Mouse (Mus musculus) heart, embryonic 10.5 days (tissue): ENCODE results near the gene Slc17a8. TPM values are rescaled to one million over a fixed set of nuclear protein-coding genes. Genes with fewer than 3 reads are reported as not detected.
"Not testable (repeated sequence)": the region's sequence is repeated elsewhere in the genome, so short reads cannot be mapped to it uniquely, and the experiment has no call there.

Source experiments
- DNase-seq: peaks from one replicate; pipeline ENCODE4 v3.0.0-alpha.2; 2017; ENCODE audit warnings: low spot score
- H3K27ac ChIP-seq: fragments of 300-500 bp; sonication (generic); 2 replicates; pipeline ENCODE4 v1.5.1; 2016; ENCODE audit warnings: mild to moderate bottlenecking
- H3K27me3 ChIP-seq: fragments of 300-500 bp; sonication (generic); 2 replicates; pipeline ENCODE4 v1.6.1; 2016; ENCODE audit warnings: mild to moderate bottlenecking; ENCODE audit not compliant: poor library complexity, insufficient read depth, severe bottlenecking
- H3K36me3 ChIP-seq: fragments of 300-500 bp; sonication (generic); 2 replicates; pipeline ENCODE4 v1.6.1; 2016; ENCODE audit warnings: mild to moderate bottlenecking, moderate library complexity
- H3K4me1 ChIP-seq: fragments of 300-500 bp; sonication (generic); 2 replicates; pipeline ENCODE4 v1.6.1; 2016; ENCODE audit warnings: mild to moderate bottlenecking
- H3K4me3 ChIP-seq: fragments of 300-500 bp; sonication (generic); 2 replicates; pipeline ENCODE4 v1.5.1; 2016; ENCODE audit warnings: mild to moderate bottlenecking, moderate library complexity
- H3K9me3 ChIP-seq: fragments of 300-500 bp; sonication (generic); 2 replicates; pipeline ENCODE4 v1.6.1; 2016; ENCODE audit warnings: mild to moderate bottlenecking, moderate library complexity
- WGBS: fragments of 180-500 bp; shearing (Covaris S2); methylation state at CpG from one replicate; pipeline ENCODE4 v1.1.7; 2016; 5-methylcytosine and 5-hydroxymethylcytosine counted together
- polyA plus RNA-seq: library from polyadenylated mRNA; unstranded; fragments of >200 nt; fragmentation: Nextera tagmentation; extraction: Ambion mirVana; gene quantifications from 2 replicates; pipeline ENCODE4 v1.2.1, GENCODE M21; 2016

Slc17a8 gene
- 0.15 and 0.16 TPM in 2 replicates for polyA plus RNA-seq

DNA sequence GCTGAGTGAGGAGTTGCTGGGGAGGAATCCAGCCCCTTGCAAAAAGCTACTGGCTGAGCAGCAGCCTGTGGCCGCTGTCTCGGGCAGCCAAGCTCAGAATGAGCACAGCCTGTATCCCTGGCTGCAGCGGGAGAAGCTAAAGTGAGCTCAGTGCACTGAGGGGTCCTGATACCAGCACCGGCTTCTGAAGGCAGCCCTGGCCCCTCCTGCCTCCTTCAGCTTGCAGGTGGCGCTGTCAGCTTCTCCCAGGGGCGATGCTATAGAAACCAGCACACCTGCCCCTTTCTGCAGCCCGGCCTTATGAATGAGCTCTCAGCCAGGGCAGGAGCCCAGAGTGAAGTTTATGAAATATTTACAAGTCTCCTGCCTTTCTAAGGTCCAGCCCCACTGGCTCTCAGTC, at the start of gene Slc17a8:
Gene Slc17a8 (minus strand): TSS at position 125 of the 400 bp plus-strand sequence.
- Histone ChIP-seq H3K4me3 (no peak within 1 kb of the TSS), H3K27me3 (0 out of 2 replicates have a peak, but pooled peaks cover 7% of the 10 kb centered on the region), H3K36me3 (no peaks in the 10 kb centered on the region), H3K4me1 (no peaks in the 10 kb centered on the region), H3K27ac (no peak within 1 kb of the TSS), H3K9me3 (no peaks in the 10 kb centered on the region)
- 29% methylated on average over 7 of the region's 7 CpGs for WGBS
- DNase-seq: no peak

DNA sequence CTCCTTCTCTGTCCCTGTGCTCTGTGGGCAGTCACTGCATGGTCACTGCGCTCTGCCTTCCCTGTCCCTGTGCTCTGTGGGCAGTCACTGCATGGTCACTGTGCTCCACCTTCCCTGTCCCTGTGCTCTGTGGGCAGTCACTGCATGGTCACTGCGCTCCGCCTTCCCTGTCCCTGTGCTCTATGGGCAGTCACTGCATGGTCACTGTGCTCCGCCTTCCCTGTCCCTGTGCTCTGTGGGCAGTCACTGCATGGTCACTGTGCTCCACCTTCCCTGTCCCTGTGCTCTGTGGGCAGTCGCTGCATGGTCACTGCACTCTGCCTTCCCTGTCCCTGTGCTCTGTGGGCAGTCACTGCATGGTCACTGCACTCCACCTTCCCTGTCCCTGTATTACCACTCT, 49.3 kb upstream of the Slc17a8 start:
- not testable (repeated sequence) for H3K27me3 ChIP-seq, H3K36me3 ChIP-seq, H3K4me1 ChIP-seq, H3K4me3 ChIP-seq, DNase-seq, H3K9me3 ChIP-seq, H3K27ac ChIP-seq
- 89% methylated on average over 5 of the region's 5 CpGs for WGBS

DNA sequence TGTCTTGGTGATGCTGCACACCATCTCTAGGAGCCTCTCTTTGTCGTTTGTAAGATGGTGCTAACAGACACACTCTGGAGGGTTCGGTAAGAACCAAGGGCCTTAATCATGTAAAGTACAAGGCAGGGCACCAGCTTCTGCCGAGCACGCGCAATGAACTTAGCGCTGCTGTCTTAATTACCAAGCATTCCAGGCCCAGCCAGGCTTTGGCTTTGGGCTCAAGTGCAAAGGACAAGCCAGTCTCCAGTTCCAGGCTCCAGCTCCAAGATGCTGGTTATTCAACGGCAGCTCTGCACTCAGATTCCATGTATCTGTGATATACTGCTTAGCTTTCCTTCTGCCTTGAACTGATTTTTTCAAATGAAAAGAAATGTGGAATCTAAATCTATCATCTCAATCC, 46.5 kb upstream of the Slc17a8 start:
- no peak overlapping the region for H3K4me3 ChIP-seq
- DNase-seq: no peak
- H3K9me3 ChIP-seq: no peaks in the 10 kb centered on the region
- no peak overlapping the region for H3K27ac ChIP-seq
- H3K27me3 ChIP-seq: no peaks in the 10 kb centered on the region
- H3K36me3 ChIP-seq: peaks cover 13% of the 10 kb centered on the region; the same call in 1 of the 2 replicates
- WGBS: 85% methylated on average over 7 of the region's 7 CpGs
- no peaks in the 10 kb centered on the region for H3K4me1 ChIP-seq

DNA sequence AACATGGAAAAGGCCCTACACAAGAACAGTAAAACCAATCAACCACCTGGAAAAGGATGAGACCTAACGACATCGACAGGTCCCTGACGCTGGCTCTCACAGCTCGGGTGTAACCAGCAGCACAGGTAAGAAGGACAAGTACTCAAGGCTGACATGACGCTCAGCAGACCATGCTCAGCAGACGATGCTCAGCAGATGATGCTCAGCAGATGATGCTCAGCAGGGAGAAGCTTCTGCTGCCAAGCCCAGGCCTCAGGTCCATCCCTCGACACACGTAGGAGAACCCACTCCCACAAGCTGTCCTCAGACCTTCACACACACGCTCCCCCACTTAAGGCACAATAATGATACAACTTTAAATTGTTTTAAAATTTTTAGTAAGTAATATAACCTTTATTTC, 44.6 kb upstream of the Slc17a8 start:
- Histone ChIP-seq H3K36me3 (peaks cover 25% of the 10 kb centered on the region), H3K4me3 (no peak overlapping the region), H3K9me3 (no peaks in the 10 kb centered on the region), H3K27me3 (no peaks in the 10 kb centered on the region), H3K27ac (no peak overlapping the region), H3K4me1 (no peaks in the 10 kb centered on the region)
- WGBS: 87% methylated on average over 9 of the region's 9 CpGs
- no peak for DNase-seq

DNA sequence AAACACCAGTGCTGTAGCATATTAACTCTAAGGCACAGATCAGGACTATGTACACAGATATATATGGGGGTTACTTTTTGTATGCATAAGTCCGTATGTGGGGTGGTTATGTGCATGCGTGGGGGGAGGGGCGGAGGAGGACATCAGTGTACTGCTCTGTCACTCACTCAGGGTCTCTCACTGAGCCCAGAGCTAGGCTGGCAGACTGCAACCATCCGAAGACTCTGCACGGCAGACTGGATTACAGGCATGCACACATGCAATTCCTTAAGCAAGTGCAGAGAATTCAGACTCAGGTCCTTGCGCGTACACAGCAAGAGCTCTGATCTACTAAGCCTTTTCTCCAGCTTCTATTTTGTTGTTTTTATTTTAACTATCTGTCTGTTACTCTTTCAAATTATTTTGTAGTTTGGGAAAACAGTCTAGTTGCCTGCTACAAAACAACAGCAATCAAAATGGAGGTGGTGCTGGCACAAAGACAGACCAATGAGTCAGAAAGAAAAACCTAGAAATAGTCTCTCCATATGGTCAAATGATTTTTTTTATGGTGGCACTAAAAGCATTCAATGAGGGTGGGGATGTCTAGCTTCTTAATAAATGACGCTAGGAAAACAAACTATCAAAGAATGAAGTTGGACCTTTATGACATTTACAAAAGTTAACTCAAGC, 44.1 kb upstream of the Slc17a8 start:
- Histone ChIP-seq H3K4me1 (no peaks in the 10 kb centered on the region), H3K9me3 (no peaks in the 10 kb centered on the region), H3K27ac (no peak overlapping the region), H3K27me3 (no peaks in the 10 kb centered on the region), H3K36me3 (peaks cover 28% of the 10 kb centered on the region), H3K4me3 (no peak overlapping the region)
- DNase-seq: no peak
- 91% methylated on average over 8 of the region's 8 CpGs for WGBS

DNA sequence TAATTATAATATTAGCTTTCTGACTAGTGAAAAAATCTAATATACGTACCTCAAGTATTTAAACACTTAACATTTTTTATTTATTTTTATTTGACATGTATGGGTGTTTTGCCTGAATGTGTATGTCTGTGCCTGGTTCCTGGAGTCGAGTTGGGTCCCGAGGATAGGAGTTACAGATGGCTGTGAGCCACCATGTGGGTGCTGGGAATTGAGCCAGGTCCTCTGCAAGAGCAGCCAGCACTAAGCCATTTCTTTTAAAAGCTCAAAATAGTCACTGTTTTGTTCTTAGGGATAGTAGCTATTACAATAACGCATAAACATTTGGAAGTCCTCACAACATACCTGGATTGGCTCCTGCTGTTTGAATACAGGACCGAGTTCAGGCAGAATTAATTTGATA, 35.3 kb upstream of the Slc17a8 start:
- 89% methylated on average over 5 of the region's 5 CpGs for WGBS
- peaks cover 69% of the 10 kb centered on the region for H3K36me3 ChIP-seq

DNA sequence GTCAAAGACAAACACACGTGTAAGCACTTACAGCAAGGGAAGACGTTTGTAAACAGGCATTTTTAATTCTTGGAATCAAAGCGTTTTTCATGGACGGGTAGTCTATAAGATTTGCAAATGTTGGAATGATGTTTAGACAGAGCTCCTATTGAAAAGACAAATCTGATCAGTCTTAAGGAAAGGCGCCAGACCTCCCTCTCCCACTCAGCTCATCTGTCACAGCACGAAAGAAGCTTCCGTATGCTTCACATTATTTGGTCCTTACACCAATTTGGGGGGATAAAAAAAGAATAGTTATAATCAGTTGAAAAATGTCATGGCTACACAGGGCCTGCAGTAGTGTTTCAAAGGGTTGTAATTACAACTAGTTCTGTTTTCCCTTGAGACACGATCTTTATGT, 31.9 kb upstream of the Slc17a8 start:
- H3K4me1 ChIP-seq: no peaks in the 10 kb centered on the region
- H3K36me3 ChIP-seq: peaks cover 72% of the 10 kb centered on the region

More for the DNA sequence above, 35.3 kb upstream of the Slc17a8 start:
- Histone ChIP-seq H3K27ac (no peak overlapping the region), H3K4me3 (no peak overlapping the region), H3K9me3 (no peaks in the 10 kb centered on the region), H3K4me1 (no peaks in the 10 kb centered on the region), H3K27me3 (no peaks in the 10 kb centered on the region)
- DNase-seq: no peak

DNA sequence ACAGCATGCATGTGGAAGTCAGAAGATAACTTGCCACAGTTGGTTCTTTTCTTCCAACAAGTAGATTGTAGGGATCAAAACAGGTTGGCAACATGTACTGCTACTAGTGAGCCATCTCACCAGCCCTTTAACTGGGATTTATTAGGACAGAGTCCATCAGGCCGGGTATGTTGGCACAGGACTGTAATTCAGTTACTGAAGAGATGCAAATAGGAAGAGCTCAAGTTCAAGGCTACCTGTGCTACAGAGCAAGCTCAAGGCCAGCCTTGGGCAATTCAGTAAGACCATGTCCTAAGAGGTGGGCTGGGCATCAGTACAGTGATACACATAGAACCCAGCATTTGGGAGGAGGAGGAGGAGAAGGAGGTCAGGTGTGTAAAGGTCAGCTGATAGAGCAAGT, 30.6 kb upstream of the Slc17a8 start:
- Histone ChIP-seq H3K4me1 (no peaks in the 10 kb centered on the region), H3K27ac (no peak overlapping the region), H3K9me3 (no peaks in the 10 kb centered on the region), H3K4me3 (no peak overlapping the region), H3K36me3 (peaks cover 68% of the 10 kb centered on the region), H3K27me3 (no peaks in the 10 kb centered on the region)
- WGBS: 87% methylated on average over 1 of the region's 1 CpGs
- no peak for DNase-seq

More for the DNA sequence above, 31.9 kb upstream of the Slc17a8 start:
- Histone ChIP-seq H3K4me3 (no peak overlapping the region), H3K27ac (no peak overlapping the region), H3K9me3 (no peaks in the 10 kb centered on the region), H3K27me3 (no peaks in the 10 kb centered on the region)
- DNase-seq: no peak
- 91% methylated on average over 8 of the region's 8 CpGs for WGBS

DNA sequence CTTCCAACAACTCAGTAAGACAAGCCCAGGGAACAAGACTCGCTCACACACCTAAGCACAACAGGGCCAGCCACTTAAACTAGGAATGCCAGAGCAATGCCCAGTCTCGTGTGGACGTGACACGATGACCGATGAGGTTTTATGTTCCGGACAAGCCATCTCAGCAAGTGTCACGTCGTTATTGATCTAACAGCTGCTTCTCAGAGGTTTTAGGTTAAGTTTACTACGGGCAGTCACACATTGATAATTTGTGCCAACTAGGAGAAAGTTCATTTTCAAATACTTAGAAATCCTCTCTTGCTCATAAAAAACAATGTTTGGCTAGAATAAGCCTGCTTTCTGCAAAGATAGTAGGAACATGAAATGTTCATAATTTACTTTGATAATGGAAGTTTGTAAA, 25.9 kb upstream of the Slc17a8 start:
- WGBS: 89% methylated on average over 9 of the region's 9 CpGs
- H3K4me3 ChIP-seq: no peak overlapping the region
- no peaks in the 10 kb centered on the region for H3K27me3 ChIP-seq
- DNase-seq: no peak
- H3K9me3 ChIP-seq: no peaks in the 10 kb centered on the region
- no peak overlapping the region for H3K27ac ChIP-seq
- peaks cover 70% of the 10 kb centered on the region for H3K36me3 ChIP-seq
- H3K4me1 ChIP-seq: no peaks in the 10 kb centered on the region

DNA sequence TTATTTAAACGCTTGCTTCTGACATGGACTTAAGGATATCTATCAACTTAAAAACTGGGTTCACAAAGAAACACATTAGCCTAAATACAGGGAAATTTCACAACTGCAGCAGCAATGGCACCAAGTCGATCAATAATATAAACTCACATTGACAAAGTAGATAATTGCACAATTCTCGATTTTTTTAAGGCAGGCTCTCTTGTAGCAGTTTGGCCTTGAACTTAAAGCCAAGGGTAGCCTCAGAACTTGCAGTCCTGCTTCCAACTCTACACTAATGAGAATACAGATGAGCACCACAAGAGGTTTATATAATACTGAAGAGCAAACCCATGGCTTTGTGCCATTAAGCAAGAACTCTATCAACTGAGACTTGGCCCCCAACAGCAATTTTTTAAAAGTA, 15.9 kb upstream of the Slc17a8 start:
- no peaks in the 10 kb centered on the region for H3K9me3 ChIP-seq
- no peak overlapping the region for H3K27ac ChIP-seq
- no peaks in the 10 kb centered on the region for H3K27me3 ChIP-seq
- peaks cover 26% of the 10 kb centered on the region for H3K36me3 ChIP-seq
- WGBS: 84% methylated on average over 3 of the region's 3 CpGs
- no peaks in the 10 kb centered on the region for H3K4me1 ChIP-seq
- no peak overlapping the region for H3K4me3 ChIP-seq
- no peak for DNase-seq

DNA sequence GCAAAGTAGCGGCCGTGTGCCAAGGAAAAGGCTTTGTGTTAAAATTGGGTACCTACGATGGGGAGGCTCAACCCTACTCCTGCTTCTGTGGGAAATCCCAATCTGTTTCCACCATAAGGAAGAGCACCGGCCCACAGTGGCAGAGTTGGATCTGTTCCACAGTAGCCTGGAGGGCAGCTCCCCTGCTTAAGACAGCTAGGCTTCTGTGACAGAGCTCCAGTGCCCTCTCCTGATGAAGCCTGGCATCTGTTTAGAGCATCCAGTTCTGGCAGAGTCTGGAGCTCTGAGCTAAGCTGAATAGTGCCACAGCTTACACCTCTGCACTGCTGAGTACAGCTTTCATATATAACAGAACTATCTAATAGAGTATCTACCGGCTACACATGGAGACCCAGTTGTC, 14.0 kb upstream of the Slc17a8 start:
- Histone ChIP-seq H3K27ac (no peak overlapping the region), H3K4me3 (no peak overlapping the region), H3K27me3 (no peaks in the 10 kb centered on the region), H3K4me1 (no peaks in the 10 kb centered on the region), H3K36me3 (peaks cover 9% of the 10 kb centered on the region; the same call in 1 of the 2 replicates), H3K9me3 (no peaks in the 10 kb centered on the region)
- no peak for DNase-seq
- WGBS: 86% methylated on average over 5 of the region's 5 CpGs

DNA sequence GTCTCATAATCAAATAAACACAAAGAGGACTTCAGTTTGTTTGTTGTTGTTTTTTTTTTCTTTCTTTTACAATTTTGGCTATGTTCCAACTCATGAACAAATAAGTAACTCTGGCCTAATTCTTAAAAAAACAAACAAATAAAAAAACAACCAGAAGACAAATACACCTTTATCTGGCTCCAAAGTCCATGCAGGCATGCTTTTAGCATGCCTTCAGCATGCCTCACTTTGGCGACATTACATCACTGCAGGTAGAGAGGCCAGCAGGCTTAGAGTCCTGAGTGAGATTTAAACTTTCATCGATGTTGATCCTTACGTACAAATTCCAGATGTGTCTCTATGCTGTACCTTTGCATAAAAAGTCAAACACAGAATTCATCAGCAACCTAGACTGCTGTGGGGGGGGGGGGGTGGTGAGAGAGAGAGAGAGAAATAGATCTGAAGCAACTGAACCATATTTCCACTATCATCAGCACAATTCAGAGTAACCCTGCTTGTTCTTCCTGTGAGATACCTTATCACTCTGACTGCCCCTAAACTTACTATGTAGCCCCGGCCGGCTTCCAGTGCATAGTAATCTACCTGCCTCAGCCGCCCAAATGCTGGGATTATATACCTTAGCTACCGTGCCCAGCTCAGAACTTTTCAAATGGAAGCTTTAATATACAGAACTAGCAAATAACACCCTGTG, 12.8 kb upstream of the Slc17a8 start:
- 77% methylated on average over 7 of the region's 7 CpGs for WGBS
- no peak overlapping the region for H3K4me3 ChIP-seq

DNA sequence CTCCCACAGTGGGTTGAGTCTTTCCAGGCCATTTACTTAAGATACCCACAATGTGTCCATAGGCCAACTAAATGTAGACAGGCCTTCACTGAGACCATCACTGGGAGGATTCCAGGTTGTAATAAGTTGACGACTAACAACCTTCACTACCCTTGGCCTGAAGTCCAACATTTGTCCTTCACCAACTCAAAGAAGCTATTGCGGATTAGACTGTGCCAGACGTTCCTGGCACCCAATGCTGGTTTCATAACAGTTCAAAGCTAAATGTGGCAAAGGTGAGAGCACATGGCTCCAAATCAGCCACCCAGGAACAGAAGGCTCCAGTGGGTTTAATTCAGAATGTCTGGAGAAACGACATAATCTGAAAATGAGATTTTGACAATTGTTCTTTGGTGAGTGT, 12.1 kb upstream of the Slc17a8 start:
- Histone ChIP-seq H3K27me3 (no peaks in the 10 kb centered on the region), H3K36me3 (no peaks in the 10 kb centered on the region), H3K27ac (no peak overlapping the region), H3K4me1 (no peaks in the 10 kb centered on the region), H3K4me3 (no peak overlapping the region), H3K9me3 (no peaks in the 10 kb centered on the region)
- no peak for DNase-seq
- WGBS: 83% methylated on average over 4 of the region's 4 CpGs

More for the DNA sequence above, 12.8 kb upstream of the Slc17a8 start:
- no peak for DNase-seq
- no peaks in the 10 kb centered on the region for H3K9me3 ChIP-seq
- H3K27me3 ChIP-seq: no peaks in the 10 kb centered on the region
- no peak overlapping the region for H3K27ac ChIP-seq
- H3K4me1 ChIP-seq: no peaks in the 10 kb centered on the region
- H3K36me3 ChIP-seq: peaks cover 3% of the 10 kb centered on the region; the same call in 1 of the 2 replicates
